Mouse (Mus musculus) spleen, adult 2 months (tissue): ENCODE results near the gene Fyn. TPM values are rescaled to one million over a fixed set of nuclear protein-coding genes. Genes with fewer than 3 reads are reported as not detected.

Source experiments
- DNase-seq, 2 experiments: peaks; one replicate each; pipeline versions ENCODE4 v3.0.0 to v3.0.0-alpha.2; 2012 to 2021; ENCODE audit warnings: low spot score in 2 of 2, low read depth in 1 of 2
- H3K27ac ChIP-seq: fragments of 200-500 bp; 2 replicates; pipeline ENCODE4 v1.5.1; 2012; ENCODE audit warnings: low read length, inconsistent platforms; ENCODE audit not compliant: insufficient read depth
- H3K27me3 ChIP-seq: fragments of 200-500 bp; 2 replicates; pipeline ENCODE4 v1.6.1; 2012; ENCODE audit warnings: mild to moderate bottlenecking, moderate library complexity, low read length, inconsistent platforms; ENCODE audit not compliant: control insufficient read depth, insufficient read depth
- H3K36me3 ChIP-seq: fragments of 200-500 bp; 2 replicates; pipeline ENCODE4 v1.6.1; 2012; ENCODE audit warnings: mild to moderate bottlenecking, low read length, inconsistent platforms; ENCODE audit not compliant: control insufficient read depth, insufficient read depth
- H3K4me1 ChIP-seq: fragments of 200-500 bp; 2 replicates; pipeline ENCODE4 v1.6.1; 2011; ENCODE audit warnings: inconsistent platforms; ENCODE audit not compliant: control insufficient read depth, insufficient read depth, insufficient read length
- H3K4me3 ChIP-seq: fragments of 200-500 bp; 2 replicates; pipeline ENCODE4 v1.5.1; 2011; ENCODE audit warnings: mild to moderate bottlenecking, inconsistent platforms; ENCODE audit not compliant: insufficient read depth, insufficient read length; ENCODE audit errors: extremely low read depth
- CTCF ChIP-seq: fragments of 200-500 bp; IDR thresholded peaks from 2 replicates; pipeline ENCODE4 v1.5.1; 2011; ENCODE audit warnings: mild to moderate bottlenecking, inconsistent platforms; ENCODE audit not compliant: insufficient read depth, insufficient read length, insufficient replicate concordance; ENCODE audit errors: extremely low read depth
- POLR2A ChIP-seq: fragments of 200-500 bp; IDR thresholded peaks from 2 replicates; pipeline ENCODE4 v1.6.1; 2011; ENCODE audit warnings: low read depth, low read length, inconsistent platforms
- WGBS: fragments of 180-500 bp; shearing (Covaris S2); methylation state at CpG from one replicate; pipeline ENCODE4 v1.1.7; 2018; 5-methylcytosine and 5-hydroxymethylcytosine counted together
- polyA plus RNA-seq: library from polyadenylated mRNA; depleted of rRNA; stranded (reverse); fragments of >200 nt; gene quantifications from 2 replicates; pipeline ENCODE4 v1.2.3, GENCODE M21; 2012

Fyn gene
- polyA plus RNA-seq, 1 experiment, result 38.0 TPM

GRCm38 (mm10) chr10:39536258-39536657 lies 167.6 kb downstream of the Fyn start:
- H3K4me3 ChIP-seq, result no peak overlapping the region
- no peak overlapping the region for H3K27ac ChIP-seq
- TF ChIP-seq CTCF (no peak), POLR2A (no peak)
- no peaks in the 10 kb centered on the region for H3K27me3 ChIP-seq
- H3K36me3 ChIP-seq, result peaks cover 16% of the 10 kb centered on the region
- H3K4me1 ChIP-seq, result no peaks in the 10 kb centered on the region
- DNase-seq, result no peak
- 91% methylated on average over 11 of the region's 11 CpGs for WGBS

- Histone ChIP-seq H3K36me3 (no peaks in the 10 kb centered on the region; the same call in 1 of the 2 replicates), H3K27ac (no peak overlapping the region), H3K27me3 (no peaks in the 10 kb centered on the region), H3K4me1 (no peaks in the 10 kb centered on the region), H3K4me3 (no peak overlapping the region)
- no peak for DNase-seq
- WGBS, result 33% methylated on average over 9 of the region's 9 CpGs
- TF ChIP-seq CTCF (no peak), POLR2A (no peak)
Observed at GRCm38 (mm10) chr10:39540012-39540647, 171.5 kb downstream of the Fyn start.

GRCm38 (mm10) chr10:39540995-39541394 lies 172.3 kb downstream of the Fyn start:
- 81% methylated on average over 7 of the region's 7 CpGs for WGBS
- TF ChIP-seq POLR2A (no peak), CTCF (no peak)
- Histone ChIP-seq H3K4me3 (no peak overlapping the region), H3K27me3 (no peaks in the 10 kb centered on the region), H3K4me1 (no peaks in the 10 kb centered on the region), H3K36me3 (no peaks in the 10 kb centered on the region; the same call in 1 of the 2 replicates), H3K27ac (no peak overlapping the region)
- no peak for DNase-seq

GRCm38 (mm10) chr10:39541451-39541874 lies 172.8 kb downstream of the Fyn start:
- H3K36me3 ChIP-seq, result no peaks in the 10 kb centered on the region; the same call in 1 of the 2 replicates
- DNase-seq, result no peak
- no peaks in the 10 kb centered on the region for H3K4me1 ChIP-seq
- H3K4me3 ChIP-seq, result no peak overlapping the region
- 73% methylated on average over 6 of the region's 6 CpGs for WGBS
- no peak overlapping the region for H3K27ac ChIP-seq
- TF ChIP-seq CTCF (no peak), POLR2A (no peak)
- no peaks in the 10 kb centered on the region for H3K27me3 ChIP-seq

GRCm38 (mm10) chr10:39541951-39542521 lies 173.4 kb downstream of the Fyn start:
- Histone ChIP-seq H3K4me3 (no peak overlapping the region), H3K27ac (no peak overlapping the region), H3K4me1 (no peaks in the 10 kb centered on the region), H3K36me3 (peaks cover 2% of the 10 kb centered on the region; the same call in 1 of the 2 replicates), H3K27me3 (no peaks in the 10 kb centered on the region)
- TF ChIP-seq POLR2A, result no peak
- TF ChIP-seq CTCF, result no peak
- WGBS, result 28% methylated on average over 7 of the region's 7 CpGs
- no peak for DNase-seq

GRCm38 (mm10) chr10:39542535-39543257 lies 174.0 kb downstream of the Fyn start:
- DNase-seq, result no peak
- WGBS, result 80% methylated on average over 15 of the region's 15 CpGs
- Histone ChIP-seq H3K4me1 (no peaks in the 10 kb centered on the region), H3K36me3 (peaks cover 2% of the 10 kb centered on the region; the same call in 1 of the 2 replicates), H3K4me3 (no peak overlapping the region), H3K27ac (no peak overlapping the region), H3K27me3 (no peaks in the 10 kb centered on the region)
- no peak for TF ChIP-seq CTCF
- no peak for TF ChIP-seq POLR2A
